Mouse (Mus musculus) ES-E14 (cell line): ENCODE data around the gene Fignl1. TPM values are rescaled to one million over a fixed set of nuclear protein-coding genes. Genes with fewer than 3 reads are reported as not detected.

Experiments used
- DNase-seq: peaks from one replicate; pipeline ENCODE4 v3.0.0-alpha.2; 2013; ENCODE audit warnings: low read depth, low spot score
- H3K27ac ChIP-seq: 2 replicates; pipeline ENCODE4 v1.5.1; 2012; ENCODE audit warnings: low read depth, mild to moderate bottlenecking, low read length, moderate library complexity, mixed read lengths; ENCODE audit not compliant: poor library complexity, insufficient read depth, severe bottlenecking
- H3K36me3 ChIP-seq: 2 replicates; pipeline ENCODE4 v1.6.1; 2012; ENCODE audit warnings: mild to moderate bottlenecking, low read length, moderate library complexity, mixed read lengths; ENCODE audit not compliant: control insufficient read depth, poor library complexity, insufficient read depth, severe bottlenecking
- H3K4me1 ChIP-seq, 2 experiments: fragments of 150-350 bp in 1 of 2; sonication (generic) in 1 of 2; 2 replicates each; pipeline ENCODE4 v1.6.1; 2012; ENCODE audit warnings: low read length in 2 of 2, mild to moderate bottlenecking in 1 of 2, mixed read lengths in 1 of 2; ENCODE audit not compliant: control insufficient read depth in 2 of 2, insufficient read depth in 2 of 2, poor library complexity in 1 of 2
- H3K4me3 ChIP-seq, 2 experiments: fragments of 150-350 bp in 1 of 2; sonication (generic) in 1 of 2; 2 replicates each; pipeline ENCODE4 v1.5.1; 2012; ENCODE audit warnings: low read length in 2 of 2, low read depth in 1 of 2, mild to moderate bottlenecking in 1 of 2, mixed read lengths in 1 of 2; ENCODE audit not compliant: insufficient read depth in 1 of 2, poor library complexity in 1 of 2, severe bottlenecking in 1 of 2
- H3K9ac ChIP-seq: 2 replicates; pipeline ENCODE4 v1.6.1; 2012; ENCODE audit warnings: low read depth, mild to moderate bottlenecking, low read length, mixed read lengths; ENCODE audit not compliant: poor library complexity, insufficient read depth, severe bottlenecking
- H3K9me3 ChIP-seq: fragments of 150-350 bp; sonication (generic); 2 replicates; pipeline ENCODE4 v1.6.1; 2012; ENCODE audit warnings: low read depth, mild to moderate bottlenecking, low read length; ENCODE audit not compliant: control insufficient read depth, insufficient read depth
- CHD2 ChIP-seq: IDR thresholded peaks from 2 replicates; pipeline ENCODE4 v1.6.1; 2014; ENCODE audit warnings: mild to moderate bottlenecking, low read depth, low read length, inconsistent platforms
- HCFC1 ChIP-seq: IDR thresholded peaks from 2 replicates; pipeline ENCODE4 v1.6.1; 2012; ENCODE audit warnings: low read length, inconsistent platforms, borderline replicate concordance; ENCODE audit not compliant: insufficient read depth
- MAFK ChIP-seq: IDR thresholded peaks from 2 replicates; pipeline ENCODE4 v1.6.1; 2014; ENCODE audit warnings: mild to moderate bottlenecking, low read depth, low read length, inconsistent platforms; ENCODE audit not compliant: insufficient read depth
- ZC3H11A ChIP-seq: IDR thresholded peaks from 2 replicates; pipeline ENCODE4 v1.6.1; 2012; ENCODE audit warnings: low read depth, mild to moderate bottlenecking, inconsistent platforms, low read length, borderline replicate concordance
- ZNF384 ChIP-seq: IDR thresholded peaks from 2 replicates; pipeline ENCODE4 v1.6.1; 2012; ENCODE audit warnings: low read depth, low read length, inconsistent platforms
- in situ Hi-C, 2 experiments: fragments of 600-800 bp; cut with MboI; formaldehyde crosslinking; loops; one replicate each; pipeline ENCODE4 v1.15.1; 2025; ENCODE audit warnings: low sequenced_read_pairs in 2 of 2, inconsistent platforms in 1 of 2; ENCODE audit not compliant: unreplicated experiment in 2 of 2
- total RNA-seq: library from RNA; depleted of rRNA; stranded (reverse); fragments of 300-350 nt; gene quantifications from 2 replicates; pipeline ENCODE4 v1.2.3, GENCODE M21; 2012

Fignl1 gene
- total RNA-seq, 1 experiment: 49.6 TPM

DNA sequence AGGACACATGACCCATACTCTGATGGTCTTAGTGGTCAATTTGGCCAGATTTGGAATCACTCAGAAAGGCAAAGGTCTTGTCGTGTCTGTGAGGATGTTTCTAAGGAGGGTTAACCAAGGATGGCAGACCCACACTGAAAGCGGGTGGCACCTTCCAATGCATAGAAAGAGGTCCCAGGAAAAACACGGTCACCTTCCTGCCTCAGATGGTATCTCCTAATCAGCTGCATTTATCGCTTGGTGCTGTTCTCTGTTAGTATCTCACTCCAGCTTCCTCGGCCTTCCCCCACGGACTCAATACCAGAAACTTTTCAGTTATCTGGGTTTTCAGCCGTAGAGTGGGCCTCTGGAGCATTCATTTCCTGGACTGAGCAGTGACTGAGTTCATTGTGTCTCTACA lies 31.1 kb upstream of the Fignl1 start:
- in situ Hi-C loops: no loop called here
- no peaks in the 10 kb centered on the region for H3K36me3 ChIP-seq
- no peak for DNase-seq
- no peak overlapping the region for H3K4me3 ChIP-seq
- no peaks in the 10 kb centered on the region for H3K9me3 ChIP-seq
- TF ChIP-seq MAFK (no peak), HCFC1 (no peak), ZNF384 (no peak), ZC3H11A (no peak), CHD2 (no peak)
- no peak overlapping the region for H3K9ac ChIP-seq
- no peak overlapping the region for H3K27ac ChIP-seq
- peaks cover 0 to 4% of the 10 kb centered on the region in 2 experiments; a peak in 2 of 4 replicates for H3K4me1 ChIP-seq

- Histone ChIP-seq H3K4me3 (no peak overlapping the region), H3K27ac (no peak overlapping the region), H3K9ac (no peak overlapping the region), H3K36me3 (no peaks in the 10 kb centered on the region), H3K9me3 (no peaks in the 10 kb centered on the region), H3K4me1 (peaks cover 3 to 7% of the 10 kb centered on the region in 2 experiments; a peak in 3 of 4 replicates)
- no peak for TF ChIP-seq ZNF384
- TF ChIP-seq MAFK: no peak
- TF ChIP-seq CHD2: no peak
- no peak for TF ChIP-seq ZC3H11A
- no peak for TF ChIP-seq HCFC1
- in situ Hi-C loops: no loop called here
- no peak for DNase-seq
Observed at GRCm38 (mm10) chr11:11837384-11837783, 28.6 kb upstream of the Fignl1 start.

- H3K4me1 ChIP-seq: peaks cover 7 to 11% of the 10 kb centered on the region in 2 experiments; a peak in 3 of 4 replicates
- H3K36me3 ChIP-seq: no peaks in the 10 kb centered on the region
- TF ChIP-seq HCFC1 (no peak), ZC3H11A (no peak), CHD2 (no peak), MAFK (no peak), ZNF384 (no peak)
- H3K9me3 ChIP-seq: no peaks in the 10 kb centered on the region
- no peak for DNase-seq
- in situ Hi-C loops: no loop called here
- no peak overlapping the region for H3K27ac ChIP-seq
- peak overlapping the region; percentile 30 to 55; a peak in 3 of 4 replicates for H3K4me3 ChIP-seq
- peak overlapping the region; percentile 45; the same call in 1 of the 2 replicates for H3K9ac ChIP-seq
Observed at GRCm38 (mm10) chr11:11836713-11837370, 28.1 kb upstream of the Fignl1 start.

GRCm38 (mm10) chr11:11836262-11836661 lies 27.5 kb upstream of the Fignl1 start:
- H3K4me3 ChIP-seq: peak overlapping the region; percentile 30 to 55; a peak in 3 of 4 replicates
- H3K4me1 ChIP-seq: peaks cover 11 to 13% of the 10 kb centered on the region in 2 experiments
- in situ Hi-C loops: no loop called here
- no peak for DNase-seq
- H3K36me3 ChIP-seq: no peaks in the 10 kb centered on the region
- no peak for TF ChIP-seq MAFK
- peak overlapping the region; percentile 45; the same call in 1 of the 2 replicates for H3K9ac ChIP-seq
- H3K9me3 ChIP-seq: no peaks in the 10 kb centered on the region
- H3K27ac ChIP-seq: no peak overlapping the region

- Histone ChIP-seq H3K27ac (no peak overlapping the region), H3K9ac (no peak overlapping the region), H3K4me1 (peaks cover 15% of the 10 kb centered on the region in 2 experiments), H3K4me3 (no peak overlapping the region), H3K9me3 (no peaks in the 10 kb centered on the region), H3K36me3 (no peaks in the 10 kb centered on the region)
- no peak for DNase-seq
- in situ Hi-C loops: no loop called here
- no peak for TF ChIP-seq ZC3H11A
- TF ChIP-seq HCFC1: no peak
Observed at GRCm38 (mm10) chr11:11835791-11836190, 27.0 kb upstream of the Fignl1 start.
